Mouse (Mus musculus): ENCODE measurements at regions not wholly inside any gene's neighbourhood (a gene's known extent, or its start where the extent isn't known, plus 50 kb on each side); places are given as distances from the start of the nearest gene placed in this dataset.

- no peak for DNase-seq (ENCODE audit: low spot score in 2 of 2)
Measured at GRCm38 (mm10) chr10:110650851-110651250, 94.4 kb upstream of the E2f7 start.

GRCm38 (mm10) chr10:110654070-110654469 is 91.2 kb upstream of the E2f7 start:
- no peak for DNase-seq (ENCODE audit: low spot score in 2 of 2)

- DNase-seq (ENCODE audit: low spot score in 2 of 2), result no peak
Measured at GRCm38 (mm10) chr10:110658153-110658695, 87.0 kb upstream of the E2f7 start.

GRCm38 (mm10) chr10:110676503-110676902 is 68.7 kb upstream of the E2f7 start:
- no peak for DNase-seq (ENCODE audit: low spot score in 2 of 2)
